Mouse (Mus musculus) hindbrain, embryonic 15.5 days (tissue): Measurements from ENCODE around the gene Pacsin1. TPM values are rescaled to one million over a fixed set of nuclear protein-coding genes. Genes with fewer than 3 reads are reported as not detected.
A peak's percentile ranks its signal among the peaks of the same experiment; 100 is the strongest.
"Not testable (repeated sequence)": the region's sequence is repeated elsewhere in the genome, so short reads cannot be mapped to it uniquely, and the experiment has no call there.

ENCODE experiments used
- ATAC-seq: fragments of 200-750 bp; cut with Nextera tagmentation; 2 replicates; pipeline ENCODE4 v1.8.0; 2017; ENCODE audit warnings: low read depth, moderate number of reproducible peaks, moderate TSS enrichment; ENCODE audit not compliant: low FRiP score
- H3K27ac ChIP-seq: fragments of 300-500 bp; sonication (generic); replicated peaks from 2 replicates; pipeline ENCODE4 v1.5.1; 2015; ENCODE audit warnings: mild to moderate bottlenecking, inconsistent platforms
- H3K27me3 ChIP-seq: fragments of 300-500 bp; sonication (generic); 2 replicates; pipeline ENCODE4 v1.6.1; 2015; ENCODE audit warnings: control low read depth, inconsistent platforms
- H3K36me3 ChIP-seq: fragments of 300-500 bp; sonication (generic); 2 replicates; pipeline ENCODE4 v1.6.1; 2015; ENCODE audit warnings: control low read depth, inconsistent platforms
- H3K4me1 ChIP-seq: fragments of 300-500 bp; sonication (generic); replicated peaks from 2 replicates; pipeline ENCODE4 v1.6.1; 2015; ENCODE audit warnings: control low read depth, inconsistent platforms
- H3K4me2 ChIP-seq: fragments of 300-500 bp; sonication (generic); 2 replicates; pipeline ENCODE4 v1.6.1; 2015; ENCODE audit warnings: moderate library complexity, mild to moderate bottlenecking, inconsistent platforms
- H3K4me3 ChIP-seq: fragments of 300-500 bp; sonication (generic); 2 replicates; pipeline ENCODE4 v1.5.1; 2015; ENCODE audit warnings: mild to moderate bottlenecking, inconsistent platforms
- H3K9ac ChIP-seq: fragments of 300-500 bp; sonication (generic); 2 replicates; pipeline ENCODE4 v1.6.1; 2015; ENCODE audit warnings: inconsistent platforms
- H3K9me3 ChIP-seq: fragments of 300-500 bp; sonication (generic); 2 replicates; pipeline ENCODE4 v1.6.1; 2016; ENCODE audit warnings: control low read depth, inconsistent platforms
- WGBS: fragments of 180-500 bp; shearing (Covaris S2); methylation state at CpG from one replicate; pipeline ENCODE4 v1.1.7; 2015; 5-methylcytosine and 5-hydroxymethylcytosine counted together
- polyA plus RNA-seq: library from polyadenylated mRNA; unstranded; fragments of >200 nt; fragmentation: Nextera tagmentation; extraction: Ambion mirVana; gene quantifications from 2 replicates; pipeline ENCODE4 v1.2.1, GENCODE M21; 2015

Gene Pacsin1
- polyA plus RNA-seq, 1 experiment from 2014 or later: 61.9 TPM

- Histone ChIP-seq H3K4me2 (peak within 1 kb of the TSS; percentile 66), H3K27ac (peak within 1 kb of the TSS; percentile 96), H3K9me3 (no peaks in the 10 kb centered on the region), H3K9ac (peak within 1 kb of the TSS; percentile 99), H3K27me3 (no peaks in the 10 kb centered on the region), H3K4me1 (peaks cover 35% of the 10 kb centered on the region), H3K36me3 (no peaks in the 10 kb centered on the region), H3K4me3 (peak within 1 kb of the TSS; percentile 96)
- peak; percentile 91 for ATAC-seq
- 9% methylated on average over 69 of the region's 91 CpGs for WGBS
Observed at GRCm38 (mm10) chr17:27623360-27624326, 31.7 kb upstream of the Pacsin1 start, which contains the start of gene Nudt3. Gene Nudt3, minus strand, starts transcription at chr17:27623495.

DNA sequence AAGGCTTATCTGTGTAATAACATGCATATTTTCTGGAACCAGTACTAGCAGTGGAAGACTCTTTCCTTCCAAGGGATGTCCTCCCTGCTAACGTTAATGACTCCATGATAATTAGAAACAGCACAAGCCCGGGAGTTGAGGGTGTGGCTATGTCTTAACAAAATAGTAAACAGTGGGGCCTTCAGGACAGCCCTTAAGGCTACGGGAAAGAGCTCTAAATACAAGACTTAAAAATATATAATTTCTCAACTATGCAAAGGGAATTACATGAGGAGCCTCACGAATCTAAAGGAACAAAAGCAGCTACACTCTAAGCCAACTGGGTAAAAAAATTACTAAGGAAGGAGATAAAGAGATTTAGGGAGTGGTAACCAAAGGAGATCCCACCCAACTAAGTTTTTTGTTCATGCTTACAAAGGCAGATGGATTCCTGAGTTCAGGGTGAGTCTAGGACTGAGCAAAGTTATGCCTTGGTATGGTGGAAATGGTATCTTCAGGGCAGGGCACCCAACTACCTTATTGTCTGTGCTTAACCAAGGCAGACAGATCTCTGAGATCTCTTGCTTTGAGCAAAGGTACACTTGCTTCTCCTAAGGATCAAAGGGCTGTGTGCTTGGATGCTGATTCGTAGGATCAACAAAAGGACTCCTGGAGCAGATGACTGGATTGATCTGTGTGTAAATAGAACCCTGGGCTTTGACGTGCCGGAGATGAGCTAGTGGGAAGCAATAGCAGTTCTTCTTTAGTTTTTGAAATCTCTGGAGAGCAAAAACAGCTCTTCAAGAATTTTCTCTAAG is 29.7 kb upstream of the Pacsin1 start:
- H3K36me3 ChIP-seq: peaks cover 9% of the 10 kb centered on the region
- H3K4me2 ChIP-seq: no peak overlapping the region
- ATAC-seq: no peak
- no peak overlapping the region for H3K4me3 ChIP-seq
- H3K27ac ChIP-seq: 0 out of 2 replicates have a peak overlapping the region, but pooled peaks have one; percentile 20
- no peaks in the 10 kb centered on the region for H3K9me3 ChIP-seq
- WGBS: 48% methylated on average over 7 of the region's 7 CpGs
- H3K27me3 ChIP-seq: no peaks in the 10 kb centered on the region
- 0 out of 2 replicates have a peak overlapping the region, but pooled peaks have one; percentile 7 for H3K9ac ChIP-seq
- peaks cover 16% of the 10 kb centered on the region for H3K4me1 ChIP-seq

GRCm38 (mm10) chr17:27626681-27627080 is 28.6 kb upstream of the Pacsin1 start:
- H3K36me3 ChIP-seq: peaks cover 19% of the 10 kb centered on the region
- 17% methylated on average over 5 of the region's 5 CpGs for WGBS
- H3K4me2 ChIP-seq: no peak overlapping the region
- peak; percentile 40; the same call in 1 of the 2 replicates for ATAC-seq
- H3K27me3 ChIP-seq: no peaks in the 10 kb centered on the region
- peaks cover 7% of the 10 kb centered on the region for H3K4me1 ChIP-seq
- no peaks in the 10 kb centered on the region for H3K9me3 ChIP-seq
- no peak overlapping the region for H3K4me3 ChIP-seq
- H3K9ac ChIP-seq: no peak overlapping the region
- H3K27ac ChIP-seq: peak overlapping the region; percentile 74

- no peaks in the 10 kb centered on the region for H3K27me3 ChIP-seq
- WGBS: 39% methylated on average over 5 of the region's 5 CpGs
- peaks cover 27% of the 10 kb centered on the region for H3K36me3 ChIP-seq
- no peak overlapping the region for H3K4me2 ChIP-seq
- H3K4me1 ChIP-seq: peaks cover 7% of the 10 kb centered on the region
- no peak for ATAC-seq
- no peaks in the 10 kb centered on the region for H3K9me3 ChIP-seq
- H3K27ac ChIP-seq: no peak overlapping the region
- no peak overlapping the region for H3K4me3 ChIP-seq
- no peak overlapping the region for H3K9ac ChIP-seq
Observed at GRCm38 (mm10) chr17:27627451-27627850, 27.9 kb upstream of the Pacsin1 start.

GRCm38 (mm10) chr17:27628376-27628775 is 26.9 kb upstream of the Pacsin1 start:
- ATAC-seq: no peak
- H3K9ac ChIP-seq: no peak overlapping the region
- H3K36me3 ChIP-seq: peaks cover 30% of the 10 kb centered on the region
- no peaks in the 10 kb centered on the region for H3K27me3 ChIP-seq
- WGBS: 92% methylated on average over 8 of the region's 8 CpGs
- no peak overlapping the region for H3K27ac ChIP-seq
- no peak overlapping the region for H3K4me2 ChIP-seq
- no peaks in the 10 kb centered on the region for H3K9me3 ChIP-seq
- H3K4me1 ChIP-seq: peaks cover 15% of the 10 kb centered on the region
- H3K4me3 ChIP-seq: no peak overlapping the region

- peaks cover 19% of the 10 kb centered on the region for H3K4me1 ChIP-seq
- H3K9ac ChIP-seq: no peak overlapping the region
- H3K27me3 ChIP-seq: no peaks in the 10 kb centered on the region
- H3K9me3 ChIP-seq: no peaks in the 10 kb centered on the region
- no peak overlapping the region for H3K4me3 ChIP-seq
- WGBS: 63% methylated on average over 2 of the region's 2 CpGs
- ATAC-seq: no peak
- H3K27ac ChIP-seq: no peak overlapping the region
- H3K36me3 ChIP-seq: peaks cover 30% of the 10 kb centered on the region
- no peak overlapping the region for H3K4me2 ChIP-seq
Observed at GRCm38 (mm10) chr17:27629249-27630020, 25.9 kb upstream of the Pacsin1 start.

- WGBS: under 1% methylated on average over 69 of the region's 72 CpGs
- peak within 1 kb of the TSS; percentile 76 for H3K4me3 ChIP-seq
- ATAC-seq: peak; percentile 97
- H3K27ac ChIP-seq: peak within 1 kb of the TSS; percentile 90
- H3K4me2 ChIP-seq: peak within 1 kb of the TSS; percentile 94
- no peaks in the 10 kb centered on the region for H3K27me3 ChIP-seq
- H3K9ac ChIP-seq: peak within 1 kb of the TSS; percentile 76
- no peaks in the 10 kb centered on the region for H3K9me3 ChIP-seq
- H3K36me3 ChIP-seq: peaks cover 25% of the 10 kb centered on the region
- peaks cover 35% of the 10 kb centered on the region for H3K4me1 ChIP-seq
Observed at GRCm38 (mm10) chr17:27634871-27635574, 20.3 kb upstream of the Pacsin1 start, which contains the start of gene RPS10-NUDT3. Gene RPS10-NUDT3, minus strand, starts transcription at chr17:27635222.

GRCm38 (mm10) chr17:27635575-27635903 is 19.8 kb upstream of the Pacsin1 start:
- H3K4me3 ChIP-seq: peak overlapping the region; percentile 76
- 47% methylated on average over 9 of the region's 9 CpGs for WGBS
- H3K27ac ChIP-seq: peak overlapping the region; percentile 90
- peaks cover 35% of the 10 kb centered on the region for H3K4me1 ChIP-seq
- H3K36me3 ChIP-seq: peaks cover 21% of the 10 kb centered on the region
- peak overlapping the region; percentile 94 for H3K4me2 ChIP-seq
- peak overlapping the region; percentile 52 for H3K9ac ChIP-seq
- H3K9me3 ChIP-seq, ATAC-seq, H3K27me3 ChIP-seq: not testable (repeated sequence)

- Histone ChIP-seq H3K9ac (peak within 1 kb of the TSS; percentile 52; the same call in 1 of the 2 replicates), H3K4me3 (peak within 1 kb of the TSS; percentile 76), H3K4me2 (peak within 1 kb of the TSS; percentile 94), H3K27me3 (no peaks in the 10 kb centered on the region), H3K4me1 (peaks cover 35% of the 10 kb centered on the region), H3K27ac (peak within 1 kb of the TSS; percentile 90), H3K9me3 (no peaks in the 10 kb centered on the region), H3K36me3 (peaks cover 14% of the 10 kb centered on the region)
- no peak for ATAC-seq
- 29% methylated on average over 18 of the region's 18 CpGs for WGBS
Observed at GRCm38 (mm10) chr17:27636132-27637020, 18.9 kb upstream of the Pacsin1 start, which contains the start of gene Rps10. Gene Rps10, minus strand, starts transcription at chr17:27636669.

- H3K9me3 ChIP-seq: no peaks in the 10 kb centered on the region
- WGBS: 62% methylated on average over 9 of the region's 9 CpGs
Observed at GRCm38 (mm10) chr17:27637333-27637732, 18.0 kb upstream of the Pacsin1 start.

More at GRCm38 (mm10) chr17:27637333-27637732, 18.0 kb upstream of the Pacsin1 start:
- 0 out of 2 replicates have a peak overlapping the region, but pooled peaks have one; percentile 11 for H3K27ac ChIP-seq
- H3K36me3 ChIP-seq: peaks cover 4% of the 10 kb centered on the region
- H3K4me1 ChIP-seq: peaks cover 36% of the 10 kb centered on the region
- H3K27me3 ChIP-seq: no peaks in the 10 kb centered on the region
- no peak for ATAC-seq
- no peak overlapping the region for H3K4me2 ChIP-seq
- H3K9ac ChIP-seq: no peak overlapping the region
- H3K4me3 ChIP-seq: no peak overlapping the region
